Mouse (Mus musculus): ENCODE results near the gene Focad. TPM values are rescaled to one million over a fixed set of nuclear protein-coding genes. Genes with fewer than 3 reads are reported as not detected.

Gene Focad
- polyA plus RNA-seq, 1 experiment from 2014 or later: 14.8 TPM

DNA sequence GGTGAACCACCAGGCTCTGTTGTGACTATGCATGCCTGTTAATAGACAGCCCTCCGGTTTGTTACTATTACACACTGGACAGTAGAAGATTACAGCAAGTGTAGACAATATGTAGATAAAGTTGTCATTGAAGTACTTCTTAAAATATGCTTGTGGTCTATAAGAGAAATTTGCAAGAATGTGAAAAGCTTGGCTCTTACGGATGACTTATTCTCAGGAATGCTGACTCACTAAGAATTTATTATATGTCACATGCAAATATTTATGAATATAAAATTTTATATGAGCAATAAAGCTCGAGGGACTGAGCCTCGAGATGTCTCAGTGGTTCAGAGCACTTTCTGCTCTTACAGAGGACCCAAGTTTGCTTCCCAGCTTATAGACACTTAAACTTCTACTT is 240.1 kb downstream of the Focad start:
- peaks cover 20% of the 10 kb centered on the region; the same call in 1 of the 2 replicates for H3K4me1 ChIP-seq (replicated peaks)
- H3K4me3 ChIP-seq: no peak overlapping the region
- H3K27me3 ChIP-seq: no peaks in the 10 kb centered on the region
- H3K27ac ChIP-seq (replicated peaks): no peak overlapping the region
- no peak overlapping the region for H3K4me2 ChIP-seq
- no peak overlapping the region for H3K9ac ChIP-seq
- WGBS: 85% methylated on average over 4 of the region's 4 CpGs
- H3K9me3 ChIP-seq: no peaks in the 10 kb centered on the region
- ATAC-seq (ENCODE audit: low FRiP score, low read depth): no peak
- H3K36me3 ChIP-seq: no peaks in the 10 kb centered on the region

DNA sequence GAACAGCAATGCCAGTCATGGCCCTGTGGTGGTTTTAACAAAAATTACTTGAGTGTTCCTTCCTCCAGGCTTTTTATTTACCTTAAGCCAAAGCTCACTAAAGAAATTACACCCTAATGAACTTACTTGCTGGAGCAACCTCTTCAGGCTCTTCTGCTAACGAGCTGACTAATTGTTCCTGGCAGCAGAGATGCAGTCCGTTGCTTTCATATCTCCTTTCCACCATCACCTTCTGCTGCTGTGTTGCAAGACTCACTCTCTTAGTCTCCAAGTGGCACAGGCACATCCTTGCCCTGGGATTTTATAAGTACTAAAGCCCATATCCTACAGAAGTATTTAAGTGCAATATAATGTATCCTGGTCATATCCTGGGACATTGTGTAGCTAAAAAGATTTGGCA is 242.3 kb downstream of the Focad start:
- 51% methylated on average over 2 of the region's 2 CpGs for WGBS
- H3K36me3 ChIP-seq: no peaks in the 10 kb centered on the region
- no peak overlapping the region for H3K4me3 ChIP-seq
- H3K27me3 ChIP-seq: no peaks in the 10 kb centered on the region
- ATAC-seq (ENCODE audit: low FRiP score, low read depth): no peak
- H3K9ac ChIP-seq: no peak overlapping the region
- peaks cover 20% of the 10 kb centered on the region; the same call in 1 of the 2 replicates for H3K4me1 ChIP-seq (replicated peaks)
- H3K27ac ChIP-seq (replicated peaks): no peak overlapping the region
- H3K9me3 ChIP-seq: no peaks in the 10 kb centered on the region
- no peak overlapping the region for H3K4me2 ChIP-seq

DNA sequence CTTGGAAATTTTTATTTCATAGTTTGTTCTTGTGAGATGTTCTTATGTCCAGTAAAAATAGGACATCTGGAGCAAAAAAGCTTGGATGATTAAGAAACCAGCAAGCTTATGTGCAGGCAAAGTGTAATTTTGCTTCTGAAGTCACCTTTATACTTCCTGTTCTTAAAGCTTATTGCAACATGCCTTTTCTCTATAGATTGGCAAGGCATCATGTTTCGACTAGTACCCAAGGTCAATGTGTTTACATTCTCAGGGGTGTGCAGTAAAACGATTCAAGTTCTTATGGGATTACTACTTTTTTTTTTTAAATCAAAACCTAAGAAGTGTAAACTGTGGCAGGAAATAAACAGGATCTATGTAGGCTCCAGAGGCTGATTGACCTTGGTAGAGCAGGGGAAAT is 242.9 kb downstream of the Focad start:
- 73% methylated on average over 2 of the region's 2 CpGs for WGBS
- 0 out of 2 replicates have a peak overlapping the region, but pooled peaks have one; percentile 14 for H3K27ac ChIP-seq (replicated peaks)

DNA sequence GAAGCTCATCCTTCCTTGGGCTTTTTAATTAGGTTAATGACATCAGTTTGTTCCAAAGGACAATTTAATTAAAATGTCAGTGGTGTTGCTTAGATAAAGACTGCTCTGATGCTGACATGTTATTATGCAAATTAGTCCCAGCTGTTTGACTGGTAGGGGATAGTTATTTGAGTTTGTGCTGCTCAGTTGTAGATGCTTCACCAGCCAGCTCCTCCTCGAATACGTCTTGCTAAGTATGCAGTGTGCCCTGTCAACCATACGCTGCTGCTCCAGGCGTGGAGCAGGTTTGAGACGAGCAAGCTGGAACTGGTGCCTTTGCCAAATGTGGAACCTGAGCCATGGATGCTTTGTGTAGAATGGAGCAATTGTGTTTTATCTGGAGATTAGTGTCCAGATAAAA is 243.7 kb downstream of the Focad start:
- H3K4me2 ChIP-seq: no peak overlapping the region
- 41% methylated on average over 5 of the region's 5 CpGs for WGBS

More for the DNA sequence above, 242.9 kb downstream of the Focad start:
- Histone ChIP-seq H3K4me2 (no peak overlapping the region), H3K4me3 (no peak overlapping the region), H3K4me1 (replicated peaks) (peaks cover 20% of the 10 kb centered on the region; the same call in 1 of the 2 replicates), H3K9ac (no peak overlapping the region), H3K9me3 (no peaks in the 10 kb centered on the region), H3K27me3 (no peaks in the 10 kb centered on the region), H3K36me3 (no peaks in the 10 kb centered on the region)
- no peak for ATAC-seq (ENCODE audit: low FRiP score, low read depth)

DNA sequence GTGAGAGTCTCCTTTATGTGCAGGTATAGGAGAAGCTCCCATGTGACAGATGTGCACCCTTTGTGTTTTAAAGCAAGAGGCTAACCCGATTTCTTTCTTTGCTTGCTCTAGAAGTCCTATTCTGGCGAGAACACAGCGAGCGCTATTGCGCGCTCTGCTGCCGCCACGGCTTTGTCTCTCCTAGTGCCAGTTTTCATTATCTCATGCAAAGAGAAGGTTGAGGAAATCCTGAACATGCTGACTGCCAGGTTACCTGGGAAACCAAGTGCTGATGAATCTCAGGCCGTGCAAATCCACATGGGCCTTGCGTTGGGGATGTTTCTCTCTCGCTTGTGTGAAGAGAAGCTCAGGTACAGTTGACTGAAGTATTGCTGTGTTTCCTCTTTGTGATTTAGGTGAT is 250.0 kb downstream of the Focad start:
- Histone ChIP-seq H3K4me2 (peak overlapping the region; percentile 34), H3K27me3 (no peaks in the 10 kb centered on the region), H3K9ac (no peak overlapping the region), H3K9me3 (no peaks in the 10 kb centered on the region), H3K4me3 (no peak overlapping the region), H3K4me1 (replicated peaks) (peaks cover 21% of the 10 kb centered on the region), H3K36me3 (no peaks in the 10 kb centered on the region), H3K27ac (replicated peaks) (peak overlapping the region; percentile 50)
- peak; percentile 78 for ATAC-seq (ENCODE audit: low FRiP score, low read depth)
- 25% methylated on average over 11 of the region's 11 CpGs for WGBS

More for the DNA sequence above, 243.7 kb downstream of the Focad start:
- no peak overlapping the region for H3K9ac ChIP-seq
- no peak overlapping the region for H3K27ac ChIP-seq (replicated peaks)
- H3K4me3 ChIP-seq: no peak overlapping the region
- H3K9me3 ChIP-seq: no peaks in the 10 kb centered on the region
- H3K4me1 ChIP-seq (replicated peaks): peaks cover 20% of the 10 kb centered on the region; the same call in 1 of the 2 replicates
- H3K27me3 ChIP-seq: no peaks in the 10 kb centered on the region
- peak; percentile 85 for ATAC-seq (ENCODE audit: low FRiP score, low read depth)
- no peaks in the 10 kb centered on the region for H3K36me3 ChIP-seq

DNA sequence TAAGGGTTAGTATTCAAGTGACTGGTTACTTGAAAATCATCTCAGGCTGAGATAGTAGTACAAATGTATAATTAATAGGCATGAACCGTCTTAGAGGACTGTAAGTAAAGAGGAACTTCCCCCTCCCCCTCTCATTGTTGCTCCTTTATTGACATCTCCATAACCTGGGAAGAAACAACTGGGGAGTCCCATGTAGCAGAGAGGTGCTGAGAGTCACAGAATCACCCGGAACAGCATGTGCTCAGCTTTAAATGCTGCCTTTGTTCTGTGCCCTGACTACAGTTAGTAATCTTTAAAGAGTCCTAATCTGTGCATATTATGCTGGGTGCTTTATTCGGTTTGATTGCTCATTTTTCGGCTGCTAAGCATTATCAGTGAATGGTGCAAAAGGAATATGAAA is 250.6 kb downstream of the Focad start:
- Histone ChIP-seq H3K27ac (replicated peaks) (no peak overlapping the region), H3K4me2 (no peak overlapping the region), H3K9ac (no peak overlapping the region), H3K4me3 (no peak overlapping the region), H3K4me1 (replicated peaks) (peaks cover 21% of the 10 kb centered on the region), H3K36me3 (no peaks in the 10 kb centered on the region), H3K9me3 (no peaks in the 10 kb centered on the region), H3K27me3 (no peaks in the 10 kb centered on the region)
- ATAC-seq (ENCODE audit: low FRiP score, low read depth): no peak
- WGBS: 56% methylated on average over 4 of the region's 4 CpGs

DNA sequence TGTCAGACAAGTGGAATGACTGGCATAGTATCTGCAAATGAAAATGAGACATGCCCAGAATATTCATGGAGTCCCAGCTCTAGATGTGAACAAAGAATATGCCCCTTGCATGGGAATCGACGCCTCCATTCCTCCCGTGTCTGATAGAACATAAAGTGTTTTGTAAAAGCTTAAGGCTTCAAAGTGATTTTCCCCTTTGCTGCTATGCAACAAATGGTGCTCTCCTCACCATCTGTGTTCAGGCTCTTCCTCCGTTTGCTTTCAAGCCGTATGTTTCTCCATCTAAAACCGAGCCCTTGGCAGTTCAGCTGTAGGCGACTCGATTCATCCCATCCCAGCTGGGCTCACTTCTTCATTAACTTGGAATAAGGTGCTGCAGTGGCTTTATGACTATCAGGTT is 251.5 kb downstream of the Focad start:
- H3K27ac ChIP-seq (replicated peaks): no peak overlapping the region
- H3K4me2 ChIP-seq: no peak overlapping the region
- H3K9ac ChIP-seq: no peak overlapping the region
- H3K9me3 ChIP-seq: no peaks in the 10 kb centered on the region
- no peaks in the 10 kb centered on the region for H3K27me3 ChIP-seq
- ATAC-seq (ENCODE audit: low FRiP score, low read depth): no peak
- no peak overlapping the region for H3K4me3 ChIP-seq
- 71% methylated on average over 8 of the region's 8 CpGs for WGBS
- H3K36me3 ChIP-seq: no peaks in the 10 kb centered on the region
- peaks cover 24% of the 10 kb centered on the region for H3K4me1 ChIP-seq (replicated peaks)

DNA sequence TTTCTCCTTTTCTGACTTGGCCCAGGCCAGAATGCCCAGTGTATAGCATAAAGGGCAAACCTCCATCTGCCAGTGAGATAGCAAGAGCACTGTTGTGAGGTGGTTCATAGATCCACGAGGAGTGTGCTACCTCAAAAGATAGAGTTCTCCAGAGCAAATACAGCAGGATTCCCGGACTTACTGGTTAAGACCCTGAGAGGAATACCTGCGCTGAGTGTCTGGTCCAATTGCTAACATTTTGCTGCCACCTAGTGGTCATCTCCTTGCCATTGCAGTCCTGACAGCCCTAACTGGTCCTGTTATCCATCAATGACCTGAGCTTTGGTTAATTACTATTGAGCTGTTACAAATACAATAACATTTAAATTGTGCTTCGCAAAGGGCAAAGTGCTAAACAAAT is 256.5 kb downstream of the Focad start:
- Histone ChIP-seq H3K27ac (replicated peaks) (no peak overlapping the region), H3K9ac (no peak overlapping the region), H3K9me3 (no peaks in the 10 kb centered on the region), H3K36me3 (no peaks in the 10 kb centered on the region), H3K4me3 (no peak overlapping the region), H3K4me2 (no peak overlapping the region), H3K4me1 (replicated peaks) (peaks cover 5% of the 10 kb centered on the region; the same call in 1 of the 2 replicates), H3K27me3 (no peaks in the 10 kb centered on the region)
- WGBS: 1% methylated on average over 4 of the region's 4 CpGs
- ATAC-seq (ENCODE audit: low FRiP score, low read depth): peak; percentile 85

DNA sequence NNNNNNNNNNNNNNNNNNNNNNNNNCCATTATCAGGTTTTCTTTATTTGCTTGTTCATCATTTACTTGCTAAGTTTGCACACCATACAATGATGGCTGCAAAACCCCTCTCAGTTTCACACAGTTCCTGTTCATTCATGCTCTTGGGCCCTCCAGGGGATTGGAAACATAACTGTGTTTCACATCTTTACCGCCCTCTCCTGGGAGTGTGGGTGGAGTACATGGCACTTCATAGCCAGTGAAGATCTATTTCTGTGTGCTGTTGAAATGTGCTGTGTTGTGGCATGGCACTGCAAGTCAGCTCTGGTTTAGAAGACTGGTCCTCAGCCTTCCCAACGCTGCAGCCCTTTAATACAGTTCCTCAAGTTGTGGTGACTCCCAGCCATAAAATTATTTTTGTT is 262.2 kb downstream of the Focad start:
- WGBS: 67% methylated on average over 2 of the region's 2 CpGs
- no peak for ATAC-seq (ENCODE audit: low FRiP score, low read depth)
- no peaks in the 10 kb centered on the region for H3K4me1 ChIP-seq (replicated peaks)

DNA sequence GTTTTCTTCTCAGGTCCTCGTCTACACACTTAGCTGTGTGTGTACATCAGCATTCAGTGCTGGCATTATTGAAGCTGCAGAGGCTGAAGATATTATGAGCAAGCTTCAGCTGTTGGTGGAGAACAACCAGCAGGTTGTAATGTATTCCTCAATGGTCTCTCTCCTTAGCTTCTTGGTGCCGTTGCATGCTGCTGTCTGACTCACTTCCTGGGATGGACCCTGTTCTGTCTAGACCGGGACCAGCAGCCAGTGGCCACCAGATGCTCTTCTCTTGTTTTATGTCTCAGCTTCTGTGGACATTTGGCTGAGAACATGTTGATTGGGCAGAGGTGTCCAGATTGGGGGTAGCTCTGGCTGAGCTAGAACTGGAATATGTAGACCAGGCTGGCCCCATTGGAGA is 263.0 kb downstream of the Focad start:
- H3K27me3 ChIP-seq: no peaks in the 10 kb centered on the region
- H3K27ac ChIP-seq (replicated peaks): no peak overlapping the region
- WGBS: 88% methylated on average over 3 of the region's 3 CpGs
- no peak for ATAC-seq (ENCODE audit: low FRiP score, low read depth)
- 0 out of 2 replicates have a peak, but pooled peaks cover 7% of the 10 kb centered on the region for H3K36me3 ChIP-seq
- H3K9me3 ChIP-seq: no peaks in the 10 kb centered on the region
- H3K4me3 ChIP-seq: no peak overlapping the region
- no peak overlapping the region for H3K9ac ChIP-seq
- H3K4me2 ChIP-seq: no peak overlapping the region
- no peaks in the 10 kb centered on the region for H3K4me1 ChIP-seq (replicated peaks)

More for the DNA sequence above, 262.2 kb downstream of the Focad start:
- Histone ChIP-seq H3K27ac (replicated peaks) (no peak overlapping the region), H3K9me3 (no peaks in the 10 kb centered on the region), H3K9ac (no peak overlapping the region), H3K4me3 (no peak overlapping the region), H3K27me3 (no peaks in the 10 kb centered on the region), H3K4me2 (no peak overlapping the region), H3K36me3 (0 out of 2 replicates have a peak, but pooled peaks cover 7% of the 10 kb centered on the region)

DNA sequence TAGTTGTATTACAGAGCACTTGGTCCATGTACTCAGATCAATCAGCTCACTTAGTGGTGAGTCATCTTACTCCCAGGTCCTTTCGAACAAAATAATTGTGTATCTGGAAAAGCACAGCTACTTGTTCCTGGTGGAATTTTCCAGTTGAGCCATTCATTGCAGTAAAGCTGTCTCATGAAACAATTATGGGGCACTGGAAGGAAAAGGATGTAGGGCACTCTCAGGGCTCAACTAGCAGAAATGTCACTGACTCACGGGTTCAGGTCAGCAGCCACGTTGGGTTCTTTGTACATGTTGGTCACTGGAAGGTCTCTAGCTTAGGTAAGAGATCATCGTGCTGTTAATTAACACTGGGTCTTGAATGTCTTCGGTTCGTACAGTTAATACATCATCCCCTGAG is 275.5 kb downstream of the Focad start:
- no peak overlapping the region for H3K4me3 ChIP-seq
- H3K9me3 ChIP-seq: no peaks in the 10 kb centered on the region
- 85% methylated on average over 6 of the region's 6 CpGs for WGBS
- ATAC-seq (ENCODE audit: low FRiP score, low read depth): no peak
- no peak overlapping the region for H3K9ac ChIP-seq
- H3K27me3 ChIP-seq: no peaks in the 10 kb centered on the region
- H3K36me3 ChIP-seq: no peaks in the 10 kb centered on the region
- peaks cover 5% of the 10 kb centered on the region; the same call in 1 of the 2 replicates for H3K4me1 ChIP-seq (replicated peaks)
- no peak overlapping the region for H3K4me2 ChIP-seq
- no peak overlapping the region for H3K27ac ChIP-seq (replicated peaks)

DNA sequence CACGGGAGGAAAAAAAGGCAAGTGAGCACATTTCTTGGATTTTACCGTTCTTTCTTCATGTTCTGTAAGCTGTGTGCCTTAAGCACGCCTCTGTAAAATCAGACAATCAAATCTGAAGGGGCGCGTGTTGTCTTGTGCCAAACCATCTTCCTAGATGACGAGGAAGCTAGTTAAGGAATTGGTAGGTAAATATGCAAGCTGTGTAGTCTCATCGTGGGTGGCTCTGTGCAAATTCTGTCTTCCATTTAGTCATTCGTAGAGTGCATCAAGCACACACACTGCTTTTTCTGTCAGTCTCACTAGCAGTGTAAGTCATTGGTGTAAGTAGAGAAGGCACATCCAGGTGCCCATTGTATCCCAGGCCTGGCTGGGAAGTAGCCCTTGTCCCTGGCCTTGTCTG is 276.4 kb downstream of the Focad start:
- ATAC-seq (ENCODE audit: low FRiP score, low read depth): no peak
- no peak overlapping the region for H3K4me3 ChIP-seq
- no peak overlapping the region for H3K4me2 ChIP-seq
- H3K9me3 ChIP-seq: no peaks in the 10 kb centered on the region
- no peaks in the 10 kb centered on the region for H3K36me3 ChIP-seq
- no peak overlapping the region for H3K9ac ChIP-seq
- 85% methylated on average over 8 of the region's 8 CpGs for WGBS
- peaks cover 5% of the 10 kb centered on the region; the same call in 1 of the 2 replicates for H3K4me1 ChIP-seq (replicated peaks)
- no peaks in the 10 kb centered on the region for H3K27me3 ChIP-seq
- 0 out of 2 replicates have a peak overlapping the region, but pooled peaks have one; percentile 21 for H3K27ac ChIP-seq (replicated peaks)
